Mouse (Mus musculus): Measurements from ENCODE around the gene Map3k7cl.

DNA sequence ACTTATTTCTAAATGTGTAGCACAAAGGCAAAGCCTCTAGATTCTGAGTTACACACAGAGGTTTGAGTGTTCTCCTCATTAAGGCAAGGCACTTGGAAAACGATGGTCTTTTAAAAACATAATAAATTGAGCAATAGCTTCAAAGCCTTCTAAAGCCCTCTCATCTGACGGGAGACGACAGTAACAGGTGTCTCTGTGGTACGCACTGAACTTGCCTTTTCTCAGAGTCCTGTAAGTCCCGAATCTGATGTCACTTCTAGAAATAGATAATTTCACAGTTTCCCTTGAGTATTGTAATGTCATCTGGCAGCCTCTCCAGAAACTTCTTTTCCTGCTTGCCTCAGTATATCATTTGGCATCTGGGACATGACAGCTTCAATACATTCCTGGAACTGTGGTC is 21.0 kb downstream of the Map3k7cl start:
- TF ChIP-seq TCF12 (IDR thresholded peaks at IDR 0.05; ENCODE audit: insufficient read depth, poor library complexity, severe bottlenecking) = no peak
- TF ChIP-seq POLR2A (IDR thresholded peaks at IDR 0.05; ENCODE audit: insufficient read length, low read depth) = no peak
- TF ChIP-seq CEBPB (IDR thresholded peaks at IDR 0.05; ENCODE audit: insufficient read depth, poor library complexity, severe bottlenecking) = peak; percentile 87
- no peak for TF ChIP-seq REST (IDR thresholded peaks at IDR 0.05; ENCODE audit: insufficient read depth, insufficient read length)
- TF ChIP-seq MYOG (IDR thresholded peaks at IDR 0.05; ENCODE audit: control insufficient read depth in 1 of 3, insufficient read depth in 1 of 3, insufficient read length in 2 of 3, low read depth in 2 of 3) = peak in 1 of 3 experiments; percentile 31
- peak; percentile 80 to 84 (median 80) for TF ChIP-seq MYOD1 (IDR thresholded peaks at IDR 0.05; ENCODE audit: control insufficient read depth in 1 of 3, insufficient read length in 2 of 3, low read depth in 2 of 3)
- TF ChIP-seq E2F4 (IDR thresholded peaks at IDR 0.05; ENCODE audit: insufficient read depth) = no peak
- no peak for TF ChIP-seq USF1 (IDR thresholded peaks at IDR 0.05; ENCODE audit: low read depth)
- TF ChIP-seq MAX (IDR thresholded peaks at IDR 0.05; ENCODE audit: low read depth) = no peak
- TF ChIP-seq TCF3 (IDR thresholded peaks at IDR 0.05; ENCODE audit: insufficient read length, low read depth) = no peak
